Mouse (Mus musculus) ES-Bruce4 (cell line): Measurements from ENCODE around the gene Id2.

Experiments used
- CTCF ChIP-seq: IDR thresholded peaks from one replicate; pipeline ENCODE4 v1.8.1; 2011; ENCODE audit warnings: low read depth, low read length
- EP300 ChIP-seq: IDR thresholded peaks from 2 replicates; pipeline ENCODE4 v1.6.1; 2011; ENCODE audit warnings: low read depth, low read length; ENCODE audit not compliant: insufficient read depth
- POLR2A ChIP-seq: IDR thresholded peaks from one replicate; pipeline ENCODE4 v1.8.1; 2011; ENCODE audit warnings: low read length; ENCODE audit not compliant: insufficient read depth

- TF ChIP-seq POLR2A (no peak), CTCF (no peak), EP300 (no peak)
These were observed 47.7 kb downstream of the Id2 start for GRCm38 (mm10) chr12:25049253-25049652.
